Mouse (Mus musculus): ENCODE data around the gene Olfr560. TPM values are rescaled to one million over a fixed set of nuclear protein-coding genes. Genes with fewer than 3 reads are reported as not detected.

The Olfr560 gene
- polyA plus RNA-seq, 1 experiment, result not detected

GRCm38 (mm10) chr7:102718970-102719369 is 40.2 kb downstream of the Olfr560 start, which contains the start of gene Olfr33:
TSS of gene Olfr33 (minus strand) at chr7:102719070.
- TF ChIP-seq POLR2A (IDR thresholded peaks at IDR 0.05; ENCODE audit: low read depth, low read length) (no peak), CTCF (IDR thresholded peaks at IDR 0.05; ENCODE audit: extremely low read depth, insufficient read depth, insufficient read length, insufficient replicate concordance) (no peak)
- H3K4me3 ChIP-seq (ENCODE audit: extremely low read depth, insufficient read depth, insufficient read length), result no peak within 1 kb of the TSS
- no peaks in the 10 kb centered on the region for H3K27me3 ChIP-seq (ENCODE audit: control insufficient read depth, insufficient read depth, low read length)
- H3K36me3 ChIP-seq (ENCODE audit: control insufficient read depth, insufficient read depth, low read length), result no peaks in the 10 kb centered on the region
- H3K4me1 ChIP-seq (ENCODE audit: control insufficient read depth, insufficient read depth, insufficient read length), result no peaks in the 10 kb centered on the region
- no peak for DNase-seq (ENCODE audit: low read depth in 1 of 2, low spot score in 2 of 2)
- WGBS, result 37% methylated on average over 1 of the region's 1 CpGs
- no peak within 1 kb of the TSS for H3K27ac ChIP-seq (ENCODE audit: insufficient read depth, low read length)

GRCm38 (mm10) chr7:102701915-102702314 is 57.3 kb downstream of the Olfr560 start, which contains the start of gene Olfr558:
TSS of gene Olfr558 (plus strand) at chr7:102702215.
- no peaks in the 10 kb centered on the region for H3K27me3 ChIP-seq (ENCODE audit: control insufficient read depth, insufficient read depth, low read length)
- no peaks in the 10 kb centered on the region for H3K36me3 ChIP-seq (ENCODE audit: control insufficient read depth, insufficient read depth, low read length)
- no peaks in the 10 kb centered on the region for H3K4me1 ChIP-seq (ENCODE audit: control insufficient read depth, insufficient read depth, insufficient read length)
- no peak for TF ChIP-seq CTCF (IDR thresholded peaks at IDR 0.05; ENCODE audit: extremely low read depth, insufficient read depth, insufficient read length, insufficient replicate concordance)
- TF ChIP-seq POLR2A (IDR thresholded peaks at IDR 0.05; ENCODE audit: low read depth, low read length), result no peak
- no peak within 1 kb of the TSS for H3K27ac ChIP-seq (ENCODE audit: insufficient read depth, low read length)
- H3K4me3 ChIP-seq (ENCODE audit: extremely low read depth, insufficient read depth, insufficient read length), result no peak within 1 kb of the TSS
- DNase-seq (ENCODE audit: low read depth in 1 of 2, low spot score in 2 of 2), result no peak

Other genes with a start within 250 kb of the Olfr560 start
- gene Olfr547, start 224.6 kb downstream of the Olfr560 start, polyA plus RNA-seq (2012; rRNA removed), result not detected in 2 replicates
- not detected in 2 replicates for gene Olfr548-ps1, start 218.5 kb downstream of the Olfr560 start, polyA plus RNA-seq (2012; rRNA removed)
- not detected in 2 replicates for gene Olfr549, start 209.5 kb downstream of the Olfr560 start, polyA plus RNA-seq (2012; rRNA removed)
- 6.3 and 8.1 TPM in 2 replicates for gene Trim21, start 193.9 kb downstream of the Olfr560 start, polyA plus RNA-seq (2012; rRNA removed)
- not detected in 2 replicates for gene Olfr550, start 187.9 kb downstream of the Olfr560 start, polyA plus RNA-seq (2012; rRNA removed)
- gene Olfr551, start 167.5 kb downstream of the Olfr560 start, polyA plus RNA-seq (2012; rRNA removed), result not detected in 2 replicates
- gene Olfr552, start 161.6 kb downstream of the Olfr560 start, polyA plus RNA-seq (2012; rRNA removed), result 0.06 and 0.12 TPM in 2 replicates
- not detected in 2 replicates for gene Olfr553, start 141.1 kb downstream of the Olfr560 start, polyA plus RNA-seq (2012; rRNA removed)
- not detected in 2 replicates for gene Olfr554, start 120.9 kb downstream of the Olfr560 start, polyA plus RNA-seq (2012; rRNA removed)
- not detected in 2 replicates for gene Olfr555, start 100.5 kb downstream of the Olfr560 start, polyA plus RNA-seq (2012; rRNA removed)
- gene Olfr556, start 94.5 kb downstream of the Olfr560 start, polyA plus RNA-seq (2012; rRNA removed), result not detected in 2 replicates
- gene Trim68, start 72.0 kb downstream of the Olfr560 start, polyA plus RNA-seq (2012; rRNA removed), result 10.6 and 12.4 TPM in 2 replicates
- gene Olfr557, start 63.5 kb downstream of the Olfr560 start, polyA plus RNA-seq (2012; rRNA removed), result not detected in 2 replicates
- gene Olfr558, start 57.2 kb downstream of the Olfr560 start, polyA plus RNA-seq (2012; rRNA removed), result 0.07 and 0.19 TPM in 2 replicates
- gene Olfr33, start 40.3 kb downstream of the Olfr560 start, polyA plus RNA-seq (2012; rRNA removed), result not detected in 2 replicates
- gene Olfr559, start 31.9 kb downstream of the Olfr560 start, polyA plus RNA-seq (2012; rRNA removed), result not detected in 2 replicates
- gene Olfr78, start 105 bp upstream of the Olfr560 start, polyA plus RNA-seq (2012; rRNA removed), result 0.12 and 0.26 TPM in 2 replicates
- gene Olfr561, start 11.9 kb upstream of the Olfr560 start, polyA plus RNA-seq (2012; rRNA removed), result not detected in 2 replicates
- gene Olfr564, start 44.1 kb upstream of the Olfr560 start, polyA plus RNA-seq (2012; rRNA removed), result not detected in 2 replicates
- not detected in 2 replicates for gene Olfr566, start 99.4 kb upstream of the Olfr560 start, polyA plus RNA-seq (2012; rRNA removed)
- gene Olfr568, start 117.8 kb upstream of the Olfr560 start, polyA plus RNA-seq (2012; rRNA removed), result not detected in 2 replicates
- gene Olfr569, start 131.5 kb upstream of the Olfr560 start, polyA plus RNA-seq (2012; rRNA removed), result not detected in 2 replicates
- gene Olfr570, start 135.2 kb upstream of the Olfr560 start, polyA plus RNA-seq (2012; rRNA removed), result not detected in 2 replicates
- not detected in 2 replicates for gene Olfr571, start 158.2 kb upstream of the Olfr560 start, polyA plus RNA-seq (2012; rRNA removed)
- not detected in 2 replicates for gene Olfr572, start 165.0 kb upstream of the Olfr560 start, polyA plus RNA-seq (2012; rRNA removed)
- not detected in 2 replicates for gene Olfr573-ps1, start 183.2 kb upstream of the Olfr560 start, polyA plus RNA-seq (2012; rRNA removed)
- not detected in 2 replicates for gene Olfr574, start 189.1 kb upstream of the Olfr560 start, polyA plus RNA-seq (2012; rRNA removed)
- not detected in 2 replicates for gene Olfr575, start 199.4 kb upstream of the Olfr560 start, polyA plus RNA-seq (2012; rRNA removed)
- not detected in 2 replicates for gene Olfr576, start 203.3 kb upstream of the Olfr560 start, polyA plus RNA-seq (2012; rRNA removed)
- gene Olfr577, start 216.6 kb upstream of the Olfr560 start, polyA plus RNA-seq (2012; rRNA removed), result not detected in 2 replicates
- not detected in 2 replicates for gene Olfr578, start 230.0 kb upstream of the Olfr560 start, polyA plus RNA-seq (2012; rRNA removed)